Mouse (Mus musculus): ENCODE results near the gene Drd1. TPM values are rescaled to one million over a fixed set of nuclear protein-coding genes. Genes with fewer than 3 reads are reported as not detected.

Gene Drd1
- polyA plus RNA-seq, 1 experiment, result not detected

DNA sequence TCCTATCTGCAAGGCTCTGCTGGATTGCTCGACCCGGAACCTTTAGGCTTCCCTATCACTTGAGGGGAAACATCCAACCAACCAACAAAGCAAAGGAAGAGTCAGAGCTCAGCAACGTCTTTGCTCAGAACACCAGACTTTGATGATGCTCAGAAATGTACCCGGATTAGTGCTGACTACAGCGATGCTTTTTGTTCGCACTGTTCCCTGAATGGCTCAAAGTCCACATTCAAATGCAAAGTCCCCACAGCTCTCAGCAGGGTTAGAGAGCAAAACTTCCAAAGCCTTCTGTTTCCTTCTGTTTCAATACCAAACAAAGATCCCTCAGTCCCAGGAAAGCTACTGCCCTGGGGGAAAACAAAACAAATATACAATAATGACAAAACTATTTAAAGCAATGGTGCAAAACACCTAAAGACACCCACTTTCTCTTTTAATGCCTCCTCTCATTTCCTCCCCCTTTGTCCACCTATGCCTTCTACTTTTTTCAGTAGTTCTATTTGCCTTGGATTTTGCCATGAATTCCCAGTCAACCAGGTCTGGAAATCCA, 12.2 kb upstream of the Drd1 start:
- Histone ChIP-seq H3K27ac (ENCODE audit: insufficient read depth, low read length) (no peak overlapping the region), H3K36me3 (ENCODE audit: control insufficient read depth, insufficient read depth, low read length) (no peaks in the 10 kb centered on the region), H3K27me3 (ENCODE audit: control insufficient read depth, insufficient read depth, low read length) (no peaks in the 10 kb centered on the region), H3K4me1 (ENCODE audit: control insufficient read depth, insufficient read depth, insufficient read length) (no peaks in the 10 kb centered on the region; the same call in 1 of the 2 replicates), H3K4me3 (ENCODE audit: extremely low read depth, insufficient read depth, insufficient read length) (no peak overlapping the region)
- TF ChIP-seq CTCF (IDR thresholded peaks at IDR 0.05; ENCODE audit: extremely low read depth, insufficient read depth, insufficient read length, insufficient replicate concordance), result no peak
- no peak for DNase-seq (ENCODE audit: low read depth in 1 of 2, low spot score in 2 of 2)
- 58% methylated on average over 6 of the region's 6 CpGs for WGBS

DNA sequence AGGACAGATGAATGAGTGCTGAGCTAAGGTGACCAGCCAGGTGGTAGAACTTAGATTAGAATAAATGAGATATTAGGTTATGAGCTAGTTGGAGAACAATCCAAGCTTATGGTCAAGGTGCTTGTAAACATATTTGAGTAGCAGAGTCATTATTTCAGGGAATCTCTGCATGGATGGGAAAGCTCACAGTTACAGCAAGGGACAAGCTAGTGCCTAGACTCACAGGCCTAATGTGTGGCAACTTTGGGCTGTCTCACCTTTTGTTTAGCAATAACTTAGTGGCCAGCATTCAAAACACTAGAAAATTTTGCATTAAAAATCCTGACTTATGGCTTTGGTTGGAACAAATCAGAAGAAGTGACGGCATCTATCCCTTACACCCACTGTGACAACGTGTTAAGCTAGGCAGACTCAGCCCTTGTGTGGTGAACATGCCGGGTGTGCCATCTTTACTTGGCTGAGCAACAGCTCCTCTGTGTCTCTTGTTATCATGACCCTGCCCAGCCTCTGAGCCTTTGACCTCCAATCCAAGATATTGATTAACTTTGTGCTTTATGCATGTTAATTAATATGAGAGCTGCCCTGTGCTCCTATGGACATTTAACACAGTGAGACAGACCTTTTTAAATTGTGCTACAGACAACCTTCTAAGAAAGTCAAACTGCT, 10.7 kb upstream of the Drd1 start:
- WGBS, result 84% methylated on average over 3 of the region's 3 CpGs
- Histone ChIP-seq H3K27ac (ENCODE audit: insufficient read depth, low read length) (no peak overlapping the region), H3K27me3 (ENCODE audit: control insufficient read depth, insufficient read depth, low read length) (no peaks in the 10 kb centered on the region)

DNA sequence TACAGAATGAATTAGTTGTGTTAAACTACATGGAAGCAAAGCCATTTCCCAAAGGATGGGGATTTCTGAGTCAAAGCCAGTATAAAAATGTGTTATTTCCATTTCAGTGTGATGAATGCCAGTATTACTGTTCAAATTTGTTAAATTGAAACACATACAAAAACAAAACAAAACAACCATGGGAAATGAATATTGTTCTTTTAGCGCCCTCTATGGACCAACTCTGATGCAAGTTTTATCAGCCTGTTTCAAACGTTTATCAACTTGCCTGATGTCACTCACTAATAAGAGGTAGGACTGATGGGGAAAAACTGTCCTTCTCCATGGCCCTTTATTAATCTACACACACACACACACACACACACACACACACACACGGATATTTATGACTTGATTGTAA, 7.8 kb upstream of the Drd1 start:
- Histone ChIP-seq H3K4me1 (ENCODE audit: control insufficient read depth, insufficient read depth, insufficient read length) (no peaks in the 10 kb centered on the region), H3K36me3 (ENCODE audit: control insufficient read depth, insufficient read depth, low read length) (no peaks in the 10 kb centered on the region), H3K27ac (ENCODE audit: insufficient read depth, low read length) (no peak overlapping the region), H3K27me3 (ENCODE audit: control insufficient read depth, insufficient read depth, low read length) (no peaks in the 10 kb centered on the region), H3K4me3 (ENCODE audit: extremely low read depth, insufficient read depth, insufficient read length) (no peak overlapping the region)
- DNase-seq (ENCODE audit: low read depth in 1 of 2, low spot score in 2 of 2), result no peak
- 3% methylated on average over 3 of the region's 3 CpGs for WGBS
- TF ChIP-seq POLR2A (IDR thresholded peaks at IDR 0.05; ENCODE audit: low read depth, low read length) (no peak), CTCF (IDR thresholded peaks at IDR 0.05; ENCODE audit: extremely low read depth, insufficient read depth, insufficient read length, insufficient replicate concordance) (no peak)

More for the DNA sequence above, 10.7 kb upstream of the Drd1 start:
- Histone ChIP-seq H3K36me3 (ENCODE audit: control insufficient read depth, insufficient read depth, low read length) (no peaks in the 10 kb centered on the region), H3K4me3 (ENCODE audit: extremely low read depth, insufficient read depth, insufficient read length) (no peak overlapping the region), H3K4me1 (ENCODE audit: control insufficient read depth, insufficient read depth, insufficient read length) (no peaks in the 10 kb centered on the region)
- TF ChIP-seq POLR2A (IDR thresholded peaks at IDR 0.05; ENCODE audit: low read depth, low read length) (no peak), CTCF (IDR thresholded peaks at IDR 0.05; ENCODE audit: extremely low read depth, insufficient read depth, insufficient read length, insufficient replicate concordance) (no peak)
- no peak for DNase-seq (ENCODE audit: low read depth in 1 of 2, low spot score in 2 of 2)

DNA sequence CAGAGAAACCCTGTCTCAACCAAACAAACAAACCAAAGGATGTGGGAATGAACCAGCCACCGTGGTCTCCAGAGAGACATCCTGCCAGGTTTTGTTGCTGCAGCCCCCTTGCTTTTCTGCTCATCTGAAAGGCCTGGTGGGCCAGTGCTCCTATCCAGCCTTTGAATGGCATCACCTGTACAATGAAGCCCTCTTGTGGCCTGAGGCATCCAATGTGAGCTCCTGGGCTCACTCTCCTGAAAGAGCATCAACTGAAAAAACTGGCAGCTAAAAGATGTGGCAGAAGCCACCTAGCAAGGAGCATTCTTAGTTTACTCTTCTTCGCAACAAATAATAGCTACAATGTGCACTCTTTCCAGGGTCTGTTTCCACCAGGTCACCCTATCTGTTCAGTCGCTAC, 6.6 kb upstream of the Drd1 start:
- Histone ChIP-seq H3K4me1 (ENCODE audit: control insufficient read depth, insufficient read depth, insufficient read length) (no peaks in the 10 kb centered on the region), H3K27me3 (ENCODE audit: control insufficient read depth, insufficient read depth, low read length) (no peaks in the 10 kb centered on the region), H3K27ac (ENCODE audit: insufficient read depth, low read length) (no peak overlapping the region), H3K4me3 (ENCODE audit: extremely low read depth, insufficient read depth, insufficient read length) (no peak overlapping the region), H3K36me3 (ENCODE audit: control insufficient read depth, insufficient read depth, low read length) (no peaks in the 10 kb centered on the region)
- no peak for DNase-seq (ENCODE audit: low read depth in 1 of 2, low spot score in 2 of 2)
- 78% methylated on average over 3 of the region's 3 CpGs for WGBS
- no peak for TF ChIP-seq POLR2A (IDR thresholded peaks at IDR 0.05; ENCODE audit: low read depth, low read length)
- no peak for TF ChIP-seq CTCF (IDR thresholded peaks at IDR 0.05; ENCODE audit: extremely low read depth, insufficient read depth, insufficient read length, insufficient replicate concordance)

DNA sequence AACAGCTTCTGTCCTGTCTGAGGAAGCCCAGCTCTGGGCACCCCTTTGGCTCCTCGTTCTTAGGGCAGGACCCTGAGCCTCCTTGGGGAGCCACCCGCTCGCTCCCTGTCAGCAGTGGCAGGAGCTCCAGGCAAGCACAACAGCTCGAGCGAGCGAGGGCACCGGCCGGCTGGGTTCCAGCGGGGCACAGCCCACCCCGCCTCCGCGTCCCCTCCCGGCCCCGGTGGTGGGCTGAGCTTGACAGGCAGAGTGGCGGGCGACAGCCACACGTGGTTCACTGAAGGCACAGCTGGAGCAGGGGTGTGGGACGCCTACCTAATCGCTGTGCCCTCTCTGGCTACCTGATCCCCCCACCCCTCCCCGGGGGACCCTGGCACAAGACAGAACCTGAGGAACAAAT, 543 bp downstream of the Drd1 start:
- Histone ChIP-seq H3K36me3 (ENCODE audit: control insufficient read depth, insufficient read depth, low read length) (no peaks in the 10 kb centered on the region), H3K4me3 (ENCODE audit: extremely low read depth, insufficient read depth, insufficient read length) (no peak overlapping the region), H3K27me3 (ENCODE audit: control insufficient read depth, insufficient read depth, low read length) (peaks cover 7% of the 10 kb centered on the region), H3K4me1 (ENCODE audit: control insufficient read depth, insufficient read depth, insufficient read length) (0 out of 2 replicates have a peak, but pooled peaks cover 4% of the 10 kb centered on the region), H3K27ac (ENCODE audit: insufficient read depth, low read length) (no peak overlapping the region)
- TF ChIP-seq CTCF (IDR thresholded peaks at IDR 0.05; ENCODE audit: extremely low read depth, insufficient read depth, insufficient read length, insufficient replicate concordance), result no peak
- no peak for TF ChIP-seq POLR2A (IDR thresholded peaks at IDR 0.05; ENCODE audit: low read depth, low read length)
- 3% methylated on average over 20 of the region's 20 CpGs for WGBS
- DNase-seq (ENCODE audit: low read depth in 1 of 2, low spot score in 2 of 2), result no peak

DNA sequence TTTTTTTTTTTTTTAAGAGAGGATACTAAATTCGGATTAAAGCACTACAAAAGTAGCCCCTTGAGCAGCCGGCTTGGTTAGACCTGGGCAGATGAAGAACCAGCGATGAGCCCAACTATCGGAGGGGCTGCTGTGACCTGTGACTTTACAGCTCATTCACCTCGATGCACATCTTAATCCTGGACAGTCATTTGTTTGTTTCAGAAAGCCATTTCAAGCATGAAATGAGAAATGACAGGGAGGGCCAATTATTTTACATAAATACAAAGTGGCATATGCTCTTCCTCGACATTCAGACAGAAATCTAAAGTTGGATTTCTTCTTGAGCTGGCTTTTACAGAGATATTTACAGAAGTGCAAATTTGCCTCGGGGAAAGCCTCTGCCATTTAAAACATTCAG, 3.9 kb downstream of the Drd1 start:
- Histone ChIP-seq H3K4me3 (ENCODE audit: extremely low read depth, insufficient read depth, insufficient read length) (no peak overlapping the region; the same call in 1 of the 2 replicates), H3K27me3 (ENCODE audit: control insufficient read depth, insufficient read depth, low read length) (peaks cover 7% of the 10 kb centered on the region), H3K36me3 (ENCODE audit: control insufficient read depth, insufficient read depth, low read length) (no peaks in the 10 kb centered on the region), H3K27ac (ENCODE audit: insufficient read depth, low read length) (no peak overlapping the region), H3K4me1 (ENCODE audit: control insufficient read depth, insufficient read depth, insufficient read length) (0 out of 2 replicates have a peak, but pooled peaks cover 4% of the 10 kb centered on the region)
- no peak for DNase-seq (ENCODE audit: low read depth in 1 of 2, low spot score in 2 of 2)
- TF ChIP-seq POLR2A (IDR thresholded peaks at IDR 0.05; ENCODE audit: low read depth, low read length), result no peak
- TF ChIP-seq CTCF (IDR thresholded peaks at IDR 0.05; ENCODE audit: extremely low read depth, insufficient read depth, insufficient read length, insufficient replicate concordance), result no peak
- 70% methylated on average over 7 of the region's 7 CpGs for WGBS

DNA sequence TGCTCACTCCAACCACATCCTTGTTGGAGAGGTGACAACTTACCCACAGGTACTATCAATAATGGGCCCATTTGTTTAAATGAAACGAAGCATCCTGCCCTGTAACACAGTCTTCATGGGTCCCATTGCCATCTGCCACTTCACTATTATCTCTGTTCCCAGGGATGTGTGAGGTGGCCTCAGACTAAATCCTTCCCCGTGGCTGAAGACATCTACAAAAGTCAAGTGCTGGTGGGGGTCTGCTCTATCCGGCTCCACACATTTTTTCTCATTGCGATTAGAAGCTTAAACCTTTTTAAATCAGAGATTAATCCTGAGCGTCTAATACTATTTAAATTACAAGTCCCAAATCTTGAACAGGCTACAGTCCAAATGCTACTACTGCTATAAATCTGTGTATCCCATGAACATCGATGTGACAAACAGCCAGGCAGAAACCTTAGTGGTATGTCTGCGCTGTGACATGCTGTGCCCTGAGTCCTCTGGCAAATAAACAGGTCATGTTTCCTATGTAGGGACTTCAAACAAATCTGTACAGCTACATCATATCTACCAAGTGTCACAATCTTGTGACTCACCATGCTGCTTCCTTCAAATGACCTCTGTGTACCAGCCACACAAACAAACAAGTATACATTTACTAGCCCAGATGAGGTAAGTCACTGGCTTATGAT, 6.7 kb downstream of the Drd1 start:
- Histone ChIP-seq H3K27ac (ENCODE audit: insufficient read depth, low read length) (no peak overlapping the region), H3K27me3 (ENCODE audit: control insufficient read depth, insufficient read depth, low read length) (no peaks in the 10 kb centered on the region), H3K36me3 (ENCODE audit: control insufficient read depth, insufficient read depth, low read length) (no peaks in the 10 kb centered on the region), H3K4me3 (ENCODE audit: extremely low read depth, insufficient read depth, insufficient read length) (no peak overlapping the region), H3K4me1 (ENCODE audit: control insufficient read depth, insufficient read depth, insufficient read length) (no peaks in the 10 kb centered on the region)
- 85% methylated on average over 7 of the region's 7 CpGs for WGBS
- DNase-seq (ENCODE audit: low read depth in 1 of 2, low spot score in 2 of 2), result no peak
- TF ChIP-seq CTCF (IDR thresholded peaks at IDR 0.05; ENCODE audit: extremely low read depth, insufficient read depth, insufficient read length, insufficient replicate concordance), result no peak
- TF ChIP-seq POLR2A (IDR thresholded peaks at IDR 0.05; ENCODE audit: low read depth, low read length), result no peak

All from spleen, adult 2 months (tissue).